Mouse (Mus musculus) thymus, postnatal 0 days (tissue): ENCODE data around the gene Ptpn1. TPM values are rescaled to one million over a fixed set of nuclear protein-coding genes. Genes with fewer than 3 reads are reported as not detected.

ENCODE experiments used
- DNase-seq: peaks from one replicate; pipeline ENCODE4 v3.0.0-alpha.2; 2015; ENCODE audit warnings: low spot score
- polyA plus RNA-seq: library from polyadenylated mRNA; unstranded; fragments of >200 nt; fragmentation: Nextera tagmentation; extraction: Ambion mirVana; gene quantifications from 2 replicates; pipeline ENCODE4 v1.2.1, GENCODE M21; 2015

Gene Ptpn1
- polyA plus RNA-seq, 1 experiment from 2014 or later = 110 TPM

- no peak for DNase-seq
These were observed 73.1 kb downstream of the Ptpn1 start for GRCm38 (mm10) chr2:168005005-168005404.

- DNase-seq = no peak
These were observed 73.8 kb downstream of the Ptpn1 start for GRCm38 (mm10) chr2:168005616-168006015.

- no peak for DNase-seq
These were observed 74.6 kb downstream of the Ptpn1 start for GRCm38 (mm10) chr2:168006489-168006888.

GRCm38 (mm10) chr2:168008132-168008531 lies 76.3 kb downstream of the Ptpn1 start:
- no peak for DNase-seq

- peak; percentile 66 for DNase-seq
These were observed 78.2 kb downstream of the Ptpn1 start, which contains the start of gene Ripor3 for GRCm38 (mm10) chr2:168009936-168010668. Gene Ripor3, minus strand, starts transcription at chr2:168010618.

GRCm38 (mm10) chr2:168010893-168011292 lies 79.0 kb downstream of the Ptpn1 start:
- no peak for DNase-seq

GRCm38 (mm10) chr2:168016951-168017391 lies 85.1 kb downstream of the Ptpn1 start:
- DNase-seq = peak; percentile 65

GRCm38 (mm10) chr2:168019201-168019715 lies 87.4 kb downstream of the Ptpn1 start:
- no peak for DNase-seq

GRCm38 (mm10) chr2:168023763-168024402 lies 92.0 kb downstream of the Ptpn1 start:
- DNase-seq = no peak

- no peak for DNase-seq
These were observed 93.3 kb downstream of the Ptpn1 start for GRCm38 (mm10) chr2:168025174-168025573.

- no peak for DNase-seq
These were observed 94.0 kb downstream of the Ptpn1 start for GRCm38 (mm10) chr2:168025882-168026281.

GRCm38 (mm10) chr2:168026467-168026866 lies 94.6 kb downstream of the Ptpn1 start:
- DNase-seq = no peak

- no peak for DNase-seq
These were observed 96.5 kb downstream of the Ptpn1 start for GRCm38 (mm10) chr2:168028376-168028775.

Other genes starting within 250 kb of the Ptpn1 start
- gene Cebpb, start 243.1 kb upstream of the Ptpn1 start, polyA plus RNA-seq = 7.3 and 7.8 TPM in 2 replicates
- gene Tmem189, start 242.2 kb upstream of the Ptpn1 start, polyA plus RNA-seq = 43.7 and 47.7 TPM in 2 replicates
- 0.18 and 0.30 TPM in 2 replicates for gene Ripor3, start 78.6 kb downstream of the Ptpn1 start, polyA plus RNA-seq
- 3.1 and 3.4 TPM in 2 replicates for gene Pard6b, start 148.9 kb downstream of the Ptpn1 start, polyA plus RNA-seq